Mouse (Mus musculus): ENCODE results near the gene Ear14.
"Not testable (repeated sequence)": the region's sequence is repeated elsewhere in the genome, so short reads cannot be mapped to it uniquely, and the experiment has no call there.

Gene Ear14

DNA sequence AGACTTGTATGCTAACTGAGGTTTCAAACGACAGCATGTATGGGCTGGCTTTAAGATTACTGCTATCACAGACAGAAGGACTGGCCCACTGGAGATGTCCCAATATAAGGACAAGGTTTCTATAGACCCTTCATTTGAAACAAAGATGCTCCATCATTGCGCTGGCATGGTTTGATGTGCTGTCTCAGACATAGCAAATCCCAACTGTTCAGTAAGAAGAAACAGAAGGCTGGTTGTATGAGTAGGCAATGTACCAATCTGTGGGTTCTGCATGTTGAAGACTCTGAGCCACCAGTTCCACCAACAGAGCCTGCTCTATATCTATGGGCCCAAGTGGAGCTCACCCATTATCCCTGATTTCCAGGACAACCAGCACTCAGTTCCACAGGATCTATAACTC is at the start of gene Ear14:
Gene Ear14, plus strand, starts transcription at position 277 of the 400 bp plus-strand sequence.
- DNase-seq, result no peak

DNA sequence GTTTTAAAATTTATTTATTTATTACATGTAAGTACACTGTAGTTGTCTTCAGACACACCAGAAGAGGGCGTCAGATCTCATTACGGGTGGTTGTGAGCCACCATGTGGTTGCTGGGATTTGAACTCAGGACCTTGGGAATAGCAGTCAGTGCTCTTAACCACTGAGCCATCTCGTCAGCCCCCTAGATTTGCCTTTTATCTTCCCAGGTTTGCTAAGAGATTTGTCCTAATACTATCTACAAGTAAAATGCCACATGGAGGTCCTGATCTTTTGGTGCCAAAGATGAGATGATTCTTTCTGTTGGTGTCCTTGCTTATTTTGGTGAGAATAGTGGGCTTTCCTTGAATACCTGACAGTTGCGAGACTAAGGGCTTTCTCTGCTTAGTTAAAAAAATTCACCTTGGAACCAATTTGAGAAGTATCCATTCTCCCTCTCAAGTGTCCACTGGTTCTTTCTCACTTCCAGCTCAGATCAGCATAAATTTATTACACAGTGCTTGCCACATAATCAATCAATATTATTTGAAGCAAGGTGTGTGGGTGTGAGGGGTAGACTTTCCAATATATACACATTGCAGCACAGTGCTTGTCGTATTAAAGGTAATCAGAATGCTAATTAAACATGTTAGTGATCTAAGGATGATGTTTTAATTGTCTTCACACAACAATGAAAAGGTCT is 47.0 kb upstream of the Ear14 start:
- no peak for DNase-seq

DNA sequence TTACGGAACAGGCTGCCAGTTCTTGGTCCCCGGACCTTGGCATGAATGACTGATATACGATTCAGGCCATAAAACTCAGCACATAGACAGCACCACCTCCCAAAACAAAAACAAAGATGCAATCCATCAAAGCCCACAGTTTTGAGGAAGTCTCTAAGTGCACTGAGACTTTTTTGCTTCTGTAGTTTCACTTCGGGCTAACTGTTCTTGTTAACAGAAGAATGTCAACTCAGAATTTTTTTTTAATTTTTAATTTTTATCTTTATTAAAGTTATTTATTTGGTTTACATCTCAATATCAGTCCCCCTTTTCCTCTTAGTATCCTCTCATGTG is 46.5 kb upstream of the Ear14 start:
- no peak for DNase-seq

DNA sequence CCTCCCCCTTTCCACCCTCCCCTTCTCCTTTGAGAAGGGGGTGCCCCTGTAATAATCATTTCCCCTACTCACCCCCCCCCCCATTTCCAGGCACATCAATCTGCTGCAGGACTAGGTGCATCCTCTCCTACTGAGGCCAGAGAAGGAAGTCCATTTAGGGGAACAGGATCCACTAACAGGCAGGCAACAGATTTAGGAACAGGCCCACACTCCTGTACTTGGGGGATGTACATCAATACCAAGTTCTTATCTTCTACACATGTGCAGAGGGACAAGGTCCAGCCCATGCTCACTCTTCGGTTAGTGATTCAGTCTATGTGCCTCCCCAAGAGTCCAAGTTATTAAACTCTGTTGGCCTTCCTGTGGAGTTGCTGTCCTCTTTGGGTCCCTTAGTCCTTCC is 46.1 kb upstream of the Ear14 start:
- no peak for DNase-seq

DNA sequence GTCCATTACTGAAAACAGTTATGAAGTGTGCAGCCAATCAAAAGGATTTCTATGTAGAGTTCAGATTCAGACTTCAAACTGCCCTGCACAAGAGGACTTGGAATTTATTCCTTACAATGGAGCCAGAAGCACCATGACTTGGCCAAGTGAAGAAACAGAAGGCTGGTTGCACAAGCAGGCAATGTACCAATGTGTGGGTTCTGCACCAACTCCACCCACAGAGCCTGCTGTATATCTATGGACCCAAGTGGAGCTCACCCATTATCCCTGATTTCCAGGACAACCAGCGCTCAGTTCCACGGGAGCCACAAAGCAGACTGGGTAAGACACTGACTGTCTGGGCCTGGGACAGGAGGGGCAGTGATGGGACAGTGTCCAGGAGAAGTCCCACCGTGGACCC is 41.2 kb upstream of the Ear14 start, which contains the start of gene Rnase2b:
Gene Rnase2b, plus strand, starts transcription at position 285 of the 400 bp plus-strand sequence.
- DNase-seq, result peak; percentile 67

DNA sequence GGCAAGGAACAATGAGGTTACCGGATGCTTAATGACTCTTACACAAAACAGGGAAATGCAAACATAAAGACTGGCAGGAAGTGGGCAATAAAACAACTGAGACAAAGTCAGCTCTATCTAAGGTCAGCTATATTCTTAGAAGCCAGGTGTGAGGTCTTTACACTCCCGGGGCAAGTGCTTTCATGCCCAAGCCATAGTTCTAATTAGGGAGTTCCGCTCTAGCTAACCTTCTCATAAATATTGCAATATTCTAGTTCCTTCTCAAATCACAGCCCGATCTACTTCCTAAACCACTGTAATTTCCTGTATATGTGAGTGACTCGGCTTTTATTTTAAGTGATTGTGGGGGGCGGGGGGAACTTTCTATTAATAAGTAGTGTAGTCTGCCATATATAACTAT is 39.9 kb upstream of the Ear14 start:
- DNase-seq, result not testable (repeated sequence)

DNA sequence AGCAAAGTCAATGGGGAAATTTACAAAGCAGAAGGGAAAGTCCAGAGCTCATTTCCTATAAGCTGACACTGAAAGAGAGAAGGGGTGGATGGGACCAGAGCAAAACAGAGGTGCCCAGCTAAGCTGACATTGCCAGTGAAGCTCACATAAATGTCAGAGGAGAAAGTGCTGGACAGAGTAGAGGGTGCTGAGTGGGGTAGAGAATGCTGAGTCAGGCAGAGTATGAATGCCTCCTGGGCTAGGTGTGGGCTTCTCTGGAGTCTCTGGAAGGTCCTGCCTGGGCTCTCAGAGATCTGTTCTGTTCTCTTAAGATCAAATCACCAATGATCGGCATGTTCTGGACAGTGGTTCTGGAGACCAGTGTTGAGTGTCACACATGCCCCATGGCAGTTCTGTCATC is 37.8 kb upstream of the Ear14 start:
- DNase-seq, result no peak

DNA sequence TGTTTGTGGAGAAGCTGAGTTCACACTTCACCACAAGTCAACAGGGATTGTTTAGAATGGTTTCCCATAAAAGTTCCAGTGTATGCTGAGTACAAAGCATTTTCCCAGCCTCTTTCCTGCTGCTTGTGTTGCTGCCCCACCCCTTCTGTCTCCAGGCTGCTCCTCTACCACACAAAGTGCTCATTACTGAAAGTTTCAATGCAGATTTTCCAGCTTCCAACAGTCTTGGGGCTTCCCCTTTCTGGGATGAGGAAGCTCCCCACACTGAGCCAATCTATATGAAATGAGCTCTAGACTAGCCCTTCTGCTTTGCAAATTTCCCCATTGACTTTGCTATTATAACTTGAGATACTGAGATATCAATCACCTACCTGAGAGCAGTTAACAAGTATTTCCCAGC is 37.1 kb upstream of the Ear14 start:
- DNase-seq, result no peak

DNA sequence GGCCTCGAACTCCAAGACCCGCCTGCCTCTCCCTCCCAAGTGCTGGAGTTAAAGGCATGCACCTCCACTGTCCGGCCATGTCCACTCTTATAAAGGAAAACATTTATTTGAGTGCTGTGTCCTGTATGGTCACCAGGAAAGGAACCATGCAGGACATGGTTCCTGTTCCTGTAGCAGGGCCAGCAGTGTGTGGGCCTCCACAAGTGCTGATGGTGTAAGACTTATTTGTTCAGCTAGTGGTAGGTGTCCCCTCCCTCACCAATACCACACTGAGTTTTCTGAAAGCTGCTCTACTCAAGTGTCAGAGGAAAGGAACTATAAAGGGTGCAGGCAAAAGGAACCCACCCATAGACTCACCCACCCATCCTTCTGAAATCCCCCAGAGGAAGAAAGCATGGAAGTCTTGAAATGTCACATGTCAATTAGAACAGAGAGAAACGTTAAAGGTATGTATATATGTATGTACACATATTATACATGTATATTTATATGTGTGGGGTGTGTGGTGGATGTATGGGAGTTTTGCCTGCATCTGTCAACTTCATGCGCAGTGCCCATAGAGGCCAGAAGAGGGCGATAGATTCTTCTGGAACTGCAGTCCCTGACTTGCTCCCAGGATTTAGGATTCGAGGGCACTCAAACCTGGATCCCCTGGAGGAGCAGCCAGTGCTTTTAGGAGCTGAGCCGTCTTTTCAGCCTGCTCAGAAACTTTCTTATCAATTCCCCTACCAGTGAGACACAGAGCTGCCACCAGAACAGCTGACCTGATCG is 30.9 kb upstream of the Ear14 start:
- peak; percentile 55 for DNase-seq

DNA sequence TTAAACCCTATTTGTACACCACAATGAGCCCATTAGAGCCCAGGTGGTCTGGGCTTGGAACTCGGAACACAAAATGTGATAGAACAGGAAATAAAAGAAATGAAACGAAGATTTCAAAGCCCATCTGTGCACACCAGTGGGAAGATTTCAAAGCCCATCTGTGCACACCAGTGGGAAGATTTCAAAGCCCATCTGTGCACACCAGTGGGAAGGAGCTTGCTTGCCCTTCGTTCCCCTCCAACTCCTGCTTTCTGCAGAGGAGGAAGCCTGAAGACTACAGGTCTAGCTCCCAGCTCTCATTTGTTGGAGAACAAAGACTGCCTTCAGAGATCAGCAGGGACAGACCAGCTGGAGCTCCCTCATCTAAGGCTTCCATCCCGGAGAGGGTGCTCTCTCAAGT is 30.2 kb upstream of the Ear14 start:
- not testable (repeated sequence) for DNase-seq

DNA sequence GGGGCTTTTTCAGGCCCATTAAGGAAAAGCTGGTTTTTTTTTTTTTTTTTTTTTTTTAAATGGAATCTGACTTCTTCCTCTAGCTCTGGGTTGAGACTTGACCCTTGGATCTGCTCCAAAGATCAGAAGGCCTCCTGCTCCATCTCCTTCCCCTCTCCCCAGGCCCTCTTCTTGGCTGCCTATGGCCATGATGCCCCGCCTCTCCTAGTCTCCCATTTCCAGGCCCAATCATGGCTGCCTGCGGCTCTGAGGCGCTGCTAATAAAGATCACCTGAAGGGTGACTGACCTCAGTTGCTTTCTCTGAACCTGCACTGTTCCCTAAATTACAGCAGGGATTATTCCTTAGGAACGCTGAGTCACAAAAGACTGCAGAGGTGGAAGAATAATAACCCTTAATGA is 29.3 kb upstream of the Ear14 start:
- no peak for DNase-seq

DNA sequence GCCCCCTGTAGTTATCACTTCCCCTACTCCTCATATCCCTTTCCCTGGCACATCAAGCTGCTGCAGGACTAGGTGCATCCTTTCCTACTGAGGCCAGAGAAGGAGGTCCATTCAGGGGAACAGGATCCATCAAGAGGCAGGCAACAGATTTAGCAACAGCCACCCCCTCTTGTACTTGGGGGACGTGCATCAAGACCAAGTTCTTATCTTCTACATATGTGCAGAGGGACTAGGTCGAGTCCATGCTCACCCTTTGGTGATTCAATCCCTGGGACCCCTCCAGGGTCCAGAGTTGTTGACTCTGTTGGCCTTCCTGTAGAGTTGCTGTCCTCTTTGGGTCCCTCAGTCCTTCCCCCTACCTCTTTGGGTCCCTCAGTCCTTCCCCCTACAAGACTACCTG is 22.1 kb upstream of the Ear14 start:
- not testable (repeated sequence) for DNase-seq

DNA sequence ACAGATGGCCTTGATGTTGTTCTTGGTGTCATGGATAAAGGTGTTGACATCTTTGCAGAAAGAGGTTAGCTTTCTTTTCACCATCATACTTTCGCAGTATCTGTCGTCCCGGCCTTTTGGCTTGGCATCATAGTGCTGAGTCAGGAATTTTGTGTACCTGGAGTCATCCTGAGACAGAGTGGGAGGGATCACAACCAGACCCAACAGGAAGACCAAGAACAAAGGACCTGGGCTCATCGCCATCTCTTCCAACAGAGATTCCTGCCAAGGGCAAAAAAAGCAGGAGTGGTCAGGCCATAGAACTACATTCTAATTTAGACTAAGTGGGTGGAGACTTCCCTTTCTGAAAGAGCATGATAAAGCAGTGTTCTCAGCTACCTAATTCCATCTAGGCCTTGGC is 7.5 kb upstream of the Ear14 start:
- DNase-seq, result peak; percentile 58

DNA sequence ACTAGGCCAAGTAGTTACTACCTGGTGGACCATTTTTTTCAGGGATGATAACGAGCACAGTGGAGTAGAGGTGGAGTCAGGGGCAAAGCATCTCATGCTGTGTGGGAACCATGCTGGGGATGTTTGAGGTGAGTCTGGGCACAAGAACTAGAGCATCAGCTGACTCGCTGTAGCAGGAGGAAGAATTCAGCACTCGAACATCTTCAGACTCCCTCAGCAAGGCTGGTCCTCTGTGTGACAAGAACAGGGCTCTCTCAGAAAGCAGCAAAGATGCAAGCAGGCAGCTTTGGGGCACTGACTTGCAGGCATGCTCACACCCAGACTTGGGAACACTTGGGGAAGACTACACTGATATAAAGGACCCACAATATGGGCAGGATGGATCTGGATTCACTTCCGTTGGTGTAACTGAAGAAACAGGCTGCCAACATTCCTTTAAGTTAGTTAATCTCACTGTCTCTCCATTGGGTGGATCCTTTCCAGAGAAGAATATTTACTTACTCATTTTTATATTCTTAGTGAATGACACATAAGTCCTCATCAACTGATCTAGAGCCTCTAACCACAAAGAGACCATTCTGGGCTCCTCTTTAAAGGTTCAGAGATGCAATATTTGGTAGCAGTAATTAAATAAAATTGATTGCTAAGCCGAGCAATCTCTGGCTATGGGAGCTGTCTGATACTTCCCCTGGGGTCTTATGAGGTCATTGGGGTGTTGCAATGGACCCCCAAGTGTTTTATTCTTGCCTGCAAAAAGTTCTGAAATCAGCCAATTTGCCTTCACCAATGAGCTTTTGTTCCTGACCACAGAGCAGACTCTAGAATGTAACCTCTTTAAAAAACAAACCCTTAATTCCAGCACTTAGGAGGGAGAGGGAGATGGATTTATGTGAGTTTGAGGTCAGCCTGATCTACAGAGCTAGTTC is 3.8 kb upstream of the Ear14 start, which contains the start of gene Ang2:
Gene Ang2, minus strand, starts transcription at position 51 of the 926 bp plus-strand sequence.
- no peak for DNase-seq

DNA sequence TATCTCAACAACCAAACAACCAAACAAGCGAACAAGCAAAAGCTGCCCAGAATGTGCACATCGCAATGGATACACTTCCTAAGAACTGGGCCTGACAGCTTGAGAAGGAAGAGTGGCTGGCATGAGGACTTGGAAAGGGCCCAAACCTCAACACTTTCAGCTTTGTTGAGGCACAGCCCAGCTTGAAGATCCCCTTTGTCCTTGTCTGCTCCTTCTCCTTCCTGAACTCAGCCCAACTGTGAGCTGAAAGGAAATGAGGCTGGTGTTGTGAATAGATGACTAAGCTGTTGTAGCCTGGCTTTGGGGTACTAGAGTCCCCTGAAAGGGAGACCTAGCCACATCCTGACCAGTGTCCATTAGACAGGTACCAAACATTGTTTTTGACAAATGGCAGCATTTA is 3.1 kb upstream of the Ear14 start:
- DNase-seq, result peak; percentile 14

DNA sequence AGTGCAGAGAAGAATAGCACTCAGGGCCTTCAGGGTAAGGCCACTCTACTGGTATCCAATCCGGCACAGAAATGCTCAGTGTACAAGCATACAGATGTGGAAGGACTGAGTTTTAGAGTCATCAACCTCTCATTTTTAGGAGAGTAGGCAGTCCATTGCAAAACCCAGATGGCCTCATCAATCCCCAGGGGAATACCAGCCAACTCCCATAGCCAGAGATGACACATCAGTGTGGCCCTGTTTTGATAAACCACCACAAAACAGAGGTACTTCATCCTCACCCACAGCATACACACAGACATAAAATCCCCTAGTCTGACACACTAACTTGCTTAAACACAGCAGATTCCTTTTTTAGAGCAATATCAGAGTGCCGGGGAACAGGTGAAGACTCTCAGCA is 2.7 kb upstream of the Ear14 start:
- DNase-seq, result no peak

DNA sequence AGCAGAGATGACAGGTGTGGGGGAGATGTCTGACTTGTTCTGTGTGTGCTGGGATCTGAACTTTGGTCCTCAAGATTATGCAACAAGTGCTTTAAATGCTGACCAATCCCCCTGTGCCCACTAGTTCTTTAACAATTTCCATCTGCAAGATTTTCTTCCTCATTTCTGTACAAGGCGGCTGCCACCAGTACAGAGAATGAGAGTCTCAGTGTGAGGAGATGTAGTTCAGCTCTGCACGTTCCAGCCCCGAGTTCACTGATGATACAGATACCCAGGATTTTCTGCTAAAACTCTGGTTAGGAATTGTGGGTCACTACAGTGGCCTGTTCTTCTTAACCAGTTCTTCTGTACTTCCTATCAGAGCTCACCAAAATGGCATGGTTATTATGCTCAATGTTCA is 16.9 kb downstream of the Ear14 start:
- not testable (repeated sequence) for DNase-seq

DNA sequence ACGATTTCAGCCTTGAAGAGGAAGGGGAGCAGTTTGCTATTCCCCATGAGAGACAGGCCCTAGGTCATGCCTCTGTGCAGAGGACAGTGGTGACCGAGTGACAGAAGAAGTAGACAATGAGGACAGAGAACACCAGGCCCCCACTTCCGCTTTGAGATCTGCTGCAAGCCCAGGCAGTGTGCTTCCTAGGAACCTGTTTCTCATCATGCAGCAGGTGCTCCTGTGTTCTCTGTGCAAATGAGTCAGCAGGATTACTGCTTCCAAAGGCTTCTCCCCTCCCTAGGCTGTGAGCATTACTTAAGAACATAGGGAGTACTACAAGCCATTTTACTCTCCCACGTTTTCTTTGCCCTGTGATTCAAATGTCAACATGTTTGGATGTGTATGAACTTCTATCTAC is 26.5 kb downstream of the Ear14 start:
- DNase-seq, result peak; percentile 19

DNA sequence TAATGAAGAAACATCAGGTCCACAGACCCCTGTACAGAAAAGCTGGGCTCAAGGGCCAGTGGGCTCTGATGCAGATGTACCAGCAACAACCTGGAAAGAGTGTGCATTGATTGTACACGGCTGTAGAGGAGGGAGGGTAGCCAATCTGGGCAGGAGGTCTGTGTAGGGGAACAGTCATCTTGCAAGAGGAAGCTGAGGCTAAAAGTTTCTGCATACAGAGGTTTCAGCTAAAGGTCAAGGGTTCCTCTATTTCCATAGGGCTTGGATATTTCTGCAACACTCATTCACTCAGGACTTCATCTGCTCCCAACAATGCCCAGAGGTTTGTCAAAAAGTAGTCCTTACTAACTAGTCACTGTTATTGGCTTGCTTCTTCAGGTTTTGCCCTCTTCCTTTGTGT is 34.3 kb downstream of the Ear14 start:
- peak; percentile 22 for DNase-seq

DNA sequence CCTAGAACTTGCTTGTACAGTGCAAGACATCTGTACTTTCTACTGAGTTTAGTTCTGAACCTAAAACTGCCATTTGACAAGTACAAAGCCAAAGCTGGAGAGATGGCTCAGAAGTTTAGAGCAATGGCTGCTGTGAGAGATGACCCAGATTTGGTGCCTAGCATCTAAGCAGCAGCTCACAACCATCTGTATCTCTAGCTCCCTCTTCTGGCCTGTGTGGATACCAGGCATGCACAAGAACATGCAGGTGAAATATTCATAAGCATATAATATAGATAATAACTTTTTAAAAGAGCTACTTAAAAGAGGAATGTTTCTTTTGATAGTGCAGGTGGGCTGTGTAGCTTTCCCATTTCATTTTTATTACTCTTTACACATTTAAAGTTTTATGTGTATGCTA is 37.7 kb downstream of the Ear14 start:
- DNase-seq, result peak; percentile 77

DNA sequence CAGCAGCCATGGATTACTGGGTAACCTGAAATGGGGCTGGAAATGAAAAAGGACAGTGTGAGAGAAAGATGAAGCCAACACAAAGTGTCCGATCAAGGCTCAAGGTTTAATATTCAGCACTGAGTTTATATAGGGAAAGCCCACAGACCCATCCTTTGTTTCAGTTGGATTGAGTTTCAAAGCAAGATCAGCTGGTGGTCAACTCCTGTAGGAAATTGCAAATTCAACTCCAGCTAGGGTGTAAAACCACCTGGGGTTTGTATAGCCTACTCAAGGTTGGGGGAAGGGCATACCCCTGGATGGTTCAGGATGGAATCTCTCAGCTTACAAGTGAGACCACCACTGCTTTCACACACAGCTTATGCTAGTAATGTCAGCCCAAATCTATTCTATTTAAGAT is 44.5 kb downstream of the Ear14 start:
- DNase-seq, result no peak

DNA sequence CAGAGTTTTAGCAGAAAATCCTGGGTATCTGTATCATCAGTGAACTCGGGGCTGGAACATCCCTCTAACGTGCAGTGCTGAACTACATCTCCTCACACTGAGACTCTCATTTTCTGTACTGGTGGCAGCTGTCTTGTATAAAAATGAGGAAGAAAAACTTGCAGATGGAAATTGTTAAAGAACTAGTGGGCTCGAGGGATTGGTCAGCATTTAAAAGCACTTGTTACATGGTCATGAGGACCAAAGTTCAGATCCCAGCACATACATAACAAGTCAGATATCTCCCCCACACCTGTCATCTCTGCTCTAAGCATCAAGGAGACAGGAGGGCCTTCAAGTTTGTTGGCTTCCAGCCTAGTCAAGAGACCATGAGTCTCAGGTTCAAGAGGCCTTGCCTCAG is 47.2 kb downstream of the Ear14 start:
- DNase-seq, result no peak

DNA sequence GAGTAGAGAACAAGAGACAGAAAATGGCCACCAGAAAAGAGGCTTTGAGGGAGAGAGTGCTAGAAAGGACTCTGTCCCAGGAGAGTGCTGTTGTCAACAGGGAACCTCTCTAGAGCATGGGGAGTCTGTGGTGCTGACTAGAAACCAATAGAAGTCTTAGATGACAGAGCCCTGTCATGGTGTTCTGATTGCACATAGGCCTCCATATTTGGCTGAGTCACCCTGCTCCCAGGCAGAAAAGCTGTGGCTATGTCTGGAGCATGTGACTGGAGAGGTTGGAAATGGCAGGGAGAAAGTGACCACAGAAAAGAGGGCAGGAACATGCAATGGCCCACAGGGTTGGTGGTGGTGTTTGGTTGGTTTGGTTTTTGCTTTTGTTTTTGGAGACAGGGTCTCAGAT is 49.0 kb downstream of the Ear14 start:
- not testable (repeated sequence) for DNase-seq
